Mouse (Mus musculus) C2C12 (cell line): ENCODE measurements around the gene Creld1.

Experiments
- CTCF ChIP-seq: IDR thresholded peaks from one replicate; pipeline ENCODE4 v1.5.1; 2011; ENCODE audit not compliant: control insufficient read depth, insufficient read depth, insufficient read length
- FOSL1 ChIP-seq: IDR thresholded peaks from one replicate; pipeline ENCODE4 v1.8.0; 2011; ENCODE audit warnings: mild to moderate bottlenecking, low read length; ENCODE audit not compliant: poor library complexity, insufficient read depth, severe bottlenecking
- MAX ChIP-seq: IDR thresholded peaks from one replicate; pipeline ENCODE4 v1.6.1; 2011; ENCODE audit warnings: mild to moderate bottlenecking, control low read depth
- MYOG ChIP-seq: IDR thresholded peaks from one replicate; pipeline ENCODE4 v1.6.1; 2011; ENCODE audit not compliant: control insufficient read depth, insufficient read length; ENCODE audit errors: extremely low read depth

GRCm38 (mm10) chr6:113531840-113532404 is 48.8 kb downstream of the Creld1 start:
- TF ChIP-seq CTCF, result no peak
- TF ChIP-seq FOSL1, result no peak
- no peak for TF ChIP-seq MYOG
- no peak for TF ChIP-seq MAX
